Mouse (Mus musculus) forebrain, embryonic 15.5 days (tissue): ENCODE results near the gene Car4. TPM values are rescaled to one million over a fixed set of nuclear protein-coding genes. Genes with fewer than 3 reads are reported as not detected.

Experiments
- ATAC-seq: fragments of 200-750 bp; cut with Nextera tagmentation; replicated peaks from 2 replicates; pipeline ENCODE4 v1.8.0; 2017; ENCODE audit warnings: mild to moderate bottlenecking, moderate TSS enrichment, moderate library complexity
- H3K27ac ChIP-seq: fragments of 300-500 bp; sonication (generic); replicated peaks from 2 replicates; pipeline ENCODE4 v1.5.1; 2015; ENCODE audit warnings: mild to moderate bottlenecking, inconsistent platforms
- H3K27me3 ChIP-seq: fragments of 300-500 bp; sonication (generic); 2 replicates; pipeline ENCODE4 v1.6.1; 2015; ENCODE audit warnings: inconsistent platforms
- H3K36me3 ChIP-seq: fragments of 300-500 bp; sonication (generic); 2 replicates; pipeline ENCODE4 v1.6.1; 2015; ENCODE audit warnings: mild to moderate bottlenecking, inconsistent platforms
- H3K4me1 ChIP-seq: fragments of 300-500 bp; sonication (generic); 2 replicates; pipeline ENCODE4 v1.6.1; 2015; ENCODE audit warnings: inconsistent platforms
- H3K4me2 ChIP-seq: fragments of 300-500 bp; sonication (generic); replicated peaks from 2 replicates; pipeline ENCODE4 v1.6.1; 2015; ENCODE audit warnings: mild to moderate bottlenecking, inconsistent platforms
- H3K4me3 ChIP-seq: fragments of 300-500 bp; sonication (generic); 2 replicates; pipeline ENCODE4 v1.5.1; 2015; ENCODE audit warnings: mild to moderate bottlenecking, inconsistent platforms
- H3K9ac ChIP-seq: fragments of 300-500 bp; sonication (generic); replicated peaks from 2 replicates; pipeline ENCODE4 v1.6.1; 2015; ENCODE audit warnings: mild to moderate bottlenecking, inconsistent platforms
- H3K9me3 ChIP-seq: fragments of 300-500 bp; sonication (generic); 2 replicates; pipeline ENCODE4 v1.6.1; 2016; ENCODE audit warnings: inconsistent platforms
- WGBS: fragments of 180-500 bp; shearing (Covaris S2); methylation state at CpG from one replicate; pipeline ENCODE4 v1.1.7; 2015; ENCODE audit warnings: mixed read lengths; 5-methylcytosine and 5-hydroxymethylcytosine counted together
- polyA plus RNA-seq: library from polyadenylated mRNA; unstranded; fragments of >200 nt; fragmentation: Nextera tagmentation; extraction: Ambion mirVana; gene quantifications from 2 replicates; pipeline ENCODE4 v1.2.1, GENCODE M21; 2015

The Car4 gene
- polyA plus RNA-seq, 1 experiment from 2014 or later, result 1.9 TPM

GRCm38 (mm10) chr11:84960291-84960690 is 2.7 kb downstream of the Car4 start:
- Histone ChIP-seq H3K4me2 (no peak overlapping the region), H3K9me3 (no peaks in the 10 kb centered on the region), H3K27ac (no peak overlapping the region), H3K9ac (no peak overlapping the region), H3K36me3 (no peaks in the 10 kb centered on the region), H3K4me1 (peaks cover 15% of the 10 kb centered on the region), H3K4me3 (no peak overlapping the region), H3K27me3 (peaks cover 44% of the 10 kb centered on the region)
- ATAC-seq, result no peak
- 35% methylated on average over 3 of the region's 3 CpGs for WGBS

- Histone ChIP-seq H3K4me1 (peaks cover 15% of the 10 kb centered on the region), H3K4me3 (no peak overlapping the region), H3K9me3 (no peaks in the 10 kb centered on the region), H3K4me2 (no peak overlapping the region), H3K27ac (no peak overlapping the region), H3K9ac (no peak overlapping the region), H3K27me3 (peaks cover 44% of the 10 kb centered on the region), H3K36me3 (no peaks in the 10 kb centered on the region)
- 59% methylated on average over 6 of the region's 6 CpGs for WGBS
- no peak for ATAC-seq
These were observed 3.2 kb downstream of the Car4 start for GRCm38 (mm10) chr11:84960780-84961179.

- H3K9me3 ChIP-seq, result no peaks in the 10 kb centered on the region
- no peak overlapping the region for H3K4me3 ChIP-seq
- no peak overlapping the region for H3K27ac ChIP-seq
- H3K4me2 ChIP-seq, result no peak overlapping the region
- peaks cover 36% of the 10 kb centered on the region for H3K27me3 ChIP-seq
- H3K9ac ChIP-seq, result no peak overlapping the region
- no peaks in the 10 kb centered on the region for H3K36me3 ChIP-seq
- ATAC-seq, result no peak
- 82% methylated on average over 4 of the region's 4 CpGs for WGBS
- H3K4me1 ChIP-seq, result peaks cover 15% of the 10 kb centered on the region
These were observed 4.0 kb downstream of the Car4 start for GRCm38 (mm10) chr11:84961571-84961970.

GRCm38 (mm10) chr11:84962536-84962935 is 5.0 kb downstream of the Car4 start:
- H3K9me3 ChIP-seq, result no peaks in the 10 kb centered on the region
- no peak overlapping the region for H3K9ac ChIP-seq
- peaks cover 28% of the 10 kb centered on the region for H3K27me3 ChIP-seq
- no peak for ATAC-seq
- H3K4me2 ChIP-seq, result no peak overlapping the region
- H3K4me3 ChIP-seq, result no peak overlapping the region
- H3K36me3 ChIP-seq, result no peaks in the 10 kb centered on the region
- H3K27ac ChIP-seq, result no peak overlapping the region
- peaks cover 17% of the 10 kb centered on the region for H3K4me1 ChIP-seq
- 97% methylated on average over 4 of the region's 4 CpGs for WGBS

GRCm38 (mm10) chr11:84963556-84963955 is 6.0 kb downstream of the Car4 start:
- H3K27me3 ChIP-seq, result peaks cover 18% of the 10 kb centered on the region
- ATAC-seq, result no peak
- H3K9ac ChIP-seq, result no peak overlapping the region
- no peaks in the 10 kb centered on the region for H3K9me3 ChIP-seq
- H3K4me3 ChIP-seq, result no peak overlapping the region
- no peaks in the 10 kb centered on the region for H3K36me3 ChIP-seq
- no peak overlapping the region for H3K27ac ChIP-seq
- H3K4me2 ChIP-seq, result no peak overlapping the region
- H3K4me1 ChIP-seq, result peaks cover 11% of the 10 kb centered on the region; the same call in 1 of the 2 replicates
- WGBS, result 86% methylated on average over 3 of the region's 3 CpGs

GRCm38 (mm10) chr11:84966696-84967095 is 9.1 kb downstream of the Car4 start:
- Histone ChIP-seq H3K4me1 (peaks cover 7% of the 10 kb centered on the region; the same call in 1 of the 2 replicates), H3K27me3 (no peaks in the 10 kb centered on the region), H3K9me3 (no peaks in the 10 kb centered on the region), H3K4me2 (no peak overlapping the region), H3K36me3 (no peaks in the 10 kb centered on the region), H3K4me3 (no peak overlapping the region), H3K9ac (no peak overlapping the region), H3K27ac (no peak overlapping the region)
- ATAC-seq, result no peak
- 68% methylated on average over 4 of the region's 4 CpGs for WGBS

- Histone ChIP-seq H3K4me3 (no peak overlapping the region), H3K27ac (no peak overlapping the region), H3K9me3 (no peaks in the 10 kb centered on the region), H3K27me3 (no peaks in the 10 kb centered on the region), H3K4me2 (no peak overlapping the region), H3K4me1 (peaks cover 7% of the 10 kb centered on the region; the same call in 1 of the 2 replicates), H3K9ac (no peak overlapping the region), H3K36me3 (no peaks in the 10 kb centered on the region)
- WGBS, result 8% methylated on average over 5 of the region's 5 CpGs
- ATAC-seq, result no peak
These were observed 9.5 kb downstream of the Car4 start for GRCm38 (mm10) chr11:84967113-84967512.

GRCm38 (mm10) chr11:84968309-84968708 is 10.7 kb downstream of the Car4 start:
- WGBS, result 82% methylated on average over 4 of the region's 4 CpGs
- no peaks in the 10 kb centered on the region for H3K27me3 ChIP-seq
- H3K4me2 ChIP-seq, result no peak overlapping the region
- no peak overlapping the region for H3K4me3 ChIP-seq
- H3K9ac ChIP-seq, result no peak overlapping the region
- no peaks in the 10 kb centered on the region for H3K9me3 ChIP-seq
- H3K4me1 ChIP-seq, result peaks cover 7% of the 10 kb centered on the region; the same call in 1 of the 2 replicates
- no peak overlapping the region for H3K27ac ChIP-seq
- no peaks in the 10 kb centered on the region for H3K36me3 ChIP-seq
- no peak for ATAC-seq

- Histone ChIP-seq H3K36me3 (no peaks in the 10 kb centered on the region), H3K4me3 (no peak overlapping the region), H3K4me2 (no peak overlapping the region), H3K27ac (no peak overlapping the region), H3K4me1 (peaks cover 7% of the 10 kb centered on the region; the same call in 1 of the 2 replicates), H3K9me3 (no peaks in the 10 kb centered on the region), H3K9ac (no peak overlapping the region), H3K27me3 (no peaks in the 10 kb centered on the region)
- 66% methylated on average over 6 of the region's 6 CpGs for WGBS
- ATAC-seq, result no peak
These were observed 11.2 kb downstream of the Car4 start for GRCm38 (mm10) chr11:84968775-84969174.

- no peak overlapping the region for H3K27ac ChIP-seq
- no peak overlapping the region for H3K9ac ChIP-seq
- no peak overlapping the region for H3K4me3 ChIP-seq
- H3K4me1 ChIP-seq, result peaks cover 5% of the 10 kb centered on the region; the same call in 1 of the 2 replicates
- no peaks in the 10 kb centered on the region for H3K36me3 ChIP-seq
- no peak for ATAC-seq
- H3K4me2 ChIP-seq, result no peak overlapping the region
- 77% methylated on average over 3 of the region's 3 CpGs for WGBS
- H3K9me3 ChIP-seq, result no peaks in the 10 kb centered on the region
- H3K27me3 ChIP-seq, result no peaks in the 10 kb centered on the region
These were observed 14.5 kb downstream of the Car4 start for GRCm38 (mm10) chr11:84972067-84972466.

- Histone ChIP-seq H3K36me3 (no peaks in the 10 kb centered on the region), H3K27me3 (no peaks in the 10 kb centered on the region), H3K4me2 (no peak overlapping the region), H3K4me3 (no peak overlapping the region), H3K9me3 (no peaks in the 10 kb centered on the region), H3K9ac (no peak overlapping the region), H3K4me1 (no peaks in the 10 kb centered on the region), H3K27ac (no peak overlapping the region)
- 65% methylated on average over 5 of the region's 5 CpGs for WGBS
- ATAC-seq, result no peak
These were observed 16.1 kb downstream of the Car4 start for GRCm38 (mm10) chr11:84973661-84974060.

- no peaks in the 10 kb centered on the region for H3K9me3 ChIP-seq
- no peaks in the 10 kb centered on the region for H3K4me1 ChIP-seq
- H3K4me3 ChIP-seq, result no peak overlapping the region
- no peak overlapping the region for H3K27ac ChIP-seq
- no peak overlapping the region for H3K9ac ChIP-seq
- H3K4me2 ChIP-seq, result no peak overlapping the region
- WGBS, result 85% methylated on average over 7 of the region's 7 CpGs
- no peaks in the 10 kb centered on the region for H3K27me3 ChIP-seq
- ATAC-seq, result no peak
- no peaks in the 10 kb centered on the region for H3K36me3 ChIP-seq
These were observed 17.0 kb downstream of the Car4 start for GRCm38 (mm10) chr11:84974582-84974981.

GRCm38 (mm10) chr11:84976706-84977105 is 19.1 kb downstream of the Car4 start:
- Histone ChIP-seq H3K27me3 (no peaks in the 10 kb centered on the region), H3K36me3 (no peaks in the 10 kb centered on the region)
- WGBS, result 81% methylated on average over 3 of the region's 3 CpGs

More at GRCm38 (mm10) chr11:84976706-84977105, 19.1 kb downstream of the Car4 start:
- no peak overlapping the region for H3K27ac ChIP-seq
- ATAC-seq, result no peak
- H3K4me3 ChIP-seq, result no peak overlapping the region
- no peaks in the 10 kb centered on the region for H3K4me1 ChIP-seq
- no peaks in the 10 kb centered on the region for H3K9me3 ChIP-seq
- no peak overlapping the region for H3K9ac ChIP-seq
- no peak overlapping the region for H3K4me2 ChIP-seq
